Mouse (Mus musculus) heart, postnatal 0 days (tissue): ENCODE measurements around the gene Strip1. TPM values are rescaled to one million over a fixed set of nuclear protein-coding genes. Genes with fewer than 3 reads are reported as not detected.

Experiments
- ATAC-seq: fragments of 200-750 bp; cut with Nextera tagmentation; 2 replicates; pipeline ENCODE4 v1.8.0; 2017; ENCODE audit warnings: low read depth, moderate number of reproducible peaks, moderate library complexity; ENCODE audit not compliant: insufficient read depth
- DNase-seq: peaks from one replicate; pipeline ENCODE4 v3.0.0-alpha.2; 2016; ENCODE audit warnings: low spot score
- H3K27ac ChIP-seq: fragments of 300-500 bp; sonication (generic); 2 replicates; pipeline ENCODE4 v1.5.1; 2014; ENCODE audit warnings: low read depth, mild to moderate bottlenecking
- H3K27me3 ChIP-seq: fragments of 300-500 bp; sonication (generic); 2 replicates; pipeline ENCODE4 v1.6.1; 2014; ENCODE audit warnings: low read length, mixed read lengths; ENCODE audit not compliant: control insufficient read depth, insufficient read depth
- H3K36me3 ChIP-seq: fragments of 300-500 bp; sonication (generic); replicated peaks from 2 replicates; pipeline ENCODE4 v1.6.1; 2014; ENCODE audit warnings: low read length, mixed read lengths; ENCODE audit not compliant: control insufficient read depth, insufficient read depth
- H3K4me1 ChIP-seq: fragments of 300-500 bp; sonication (generic); 2 replicates; pipeline ENCODE4 v1.6.1; 2014; ENCODE audit warnings: antibody characterized with exemption; ENCODE audit not compliant: control insufficient read depth, insufficient read depth
- H3K4me2 ChIP-seq: fragments of 300-500 bp; sonication (generic); 2 replicates; pipeline ENCODE4 v1.6.1; 2014; ENCODE audit warnings: low read depth, mild to moderate bottlenecking, low read length, moderate library complexity
- H3K4me3 ChIP-seq: fragments of 300-500 bp; sonication (generic); 2 replicates; pipeline ENCODE4 v1.5.1; 2014; ENCODE audit warnings: low read depth, low read length
- H3K9ac ChIP-seq: fragments of 300-500 bp; sonication (generic); replicated peaks from 2 replicates; pipeline ENCODE4 v1.6.1; 2014; ENCODE audit warnings: low read depth, low read length, mixed read lengths
- H3K9me3 ChIP-seq: fragments of 300-500 bp; sonication (generic); replicated peaks from 2 replicates; pipeline ENCODE4 v1.6.1; 2016; ENCODE audit warnings: low read length; ENCODE audit not compliant: control insufficient read depth
- CTCF ChIP-seq: IDR thresholded peaks from 2 replicates; pipeline ENCODE4 v1.5.1; 2016; ENCODE audit warnings: antibody characterized with exemption, control low read depth, low read depth
- EP300 ChIP-seq: IDR thresholded peaks from 2 replicates; pipeline ENCODE4 v1.6.1; 2016; ENCODE audit warnings: antibody characterized with exemption, low read depth
- WGBS: fragments of 180-500 bp; shearing (Covaris S2); extraction: QIAGEN DNeasy Blood & Tissue Kit; methylation state at CpG from one replicate; pipeline ENCODE4 v1.1.7; 2014; 5-methylcytosine and 5-hydroxymethylcytosine counted together
- polyA plus RNA-seq: library from polyadenylated mRNA; unstranded; fragments of >200 nt; fragmentation: Nextera tagmentation; extraction: Ambion mirVana; gene quantifications from 2 replicates; pipeline ENCODE4 v1.2.1, GENCODE M21; 2015
- total RNA-seq: library from RNA; depleted of rRNA; stranded (reverse); fragments of >200 nt; gene quantifications from 2 replicates; pipeline ENCODE4 v1.2.3, GENCODE M21; 2014; ENCODE audit warnings: low replicate concordance

Gene Strip1
- total and polyA plus RNA-seq, 2 experiments from 2014 or later = 24.0 to 49.2 TPM

DNA sequence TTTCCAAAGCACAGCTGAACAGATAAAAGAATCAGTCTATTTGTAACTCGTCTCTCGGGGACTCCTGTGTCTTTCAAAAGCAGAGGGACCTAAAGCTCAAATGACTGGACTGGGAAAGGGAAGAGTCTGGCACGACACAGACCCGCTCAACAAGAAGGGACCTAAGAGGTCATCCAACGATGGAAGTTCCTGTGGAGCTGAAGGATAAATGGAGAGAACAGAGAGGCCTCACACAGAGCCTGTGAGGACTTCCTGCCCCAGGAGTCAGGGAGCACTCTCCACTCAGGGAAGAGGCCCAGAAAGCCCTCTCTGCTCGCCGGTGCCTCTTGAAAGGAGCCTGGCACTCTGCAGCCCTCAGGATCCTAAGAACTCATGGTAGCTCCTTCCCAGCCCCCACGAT lies 4.3 kb upstream of the Strip1 start:
- Histone ChIP-seq H3K4me3 (no peak overlapping the region), H3K4me2 (no peak overlapping the region), H3K27me3 (no peaks in the 10 kb centered on the region), H3K9me3 (no peaks in the 10 kb centered on the region), H3K9ac (no peak overlapping the region), H3K4me1 (0 out of 2 replicates have a peak, but pooled peaks cover under 1% of the 10 kb centered on the region), H3K36me3 (no peaks in the 10 kb centered on the region), H3K27ac (no peak overlapping the region)
- ATAC-seq (no peak), DNase-seq (no peak)
- WGBS = 36% methylated on average over 8 of the region's 8 CpGs
- TF ChIP-seq CTCF = no peak
- no peak for TF ChIP-seq EP300

DNA sequence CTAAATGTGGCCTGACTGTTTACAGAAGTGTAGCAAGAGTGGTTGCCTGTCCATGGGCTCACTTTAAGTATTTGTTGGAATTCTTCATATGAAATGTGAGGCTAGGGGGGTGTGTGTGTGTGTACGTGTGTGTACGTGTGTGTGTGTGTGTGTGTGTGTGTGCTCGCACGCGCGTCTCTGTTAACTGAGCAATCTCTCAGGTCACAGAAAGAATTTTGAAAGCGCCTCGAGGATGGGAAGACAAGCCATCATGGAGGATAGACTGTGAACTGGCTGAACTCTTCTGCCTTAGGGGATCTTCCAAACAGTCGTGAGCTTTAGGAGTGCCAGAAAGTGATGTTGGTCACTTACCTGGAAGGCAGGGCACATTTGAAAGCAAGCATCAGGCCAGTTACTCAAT lies 2.4 kb upstream of the Strip1 start:
- 0 out of 2 replicates have a peak, but pooled peaks cover 10% of the 10 kb centered on the region for H3K4me1 ChIP-seq
- H3K9me3 ChIP-seq = no peaks in the 10 kb centered on the region
- no peak for TF ChIP-seq EP300
- TF ChIP-seq CTCF = no peak
- H3K36me3 ChIP-seq = peaks cover under 1% of the 10 kb centered on the region; the same call in 1 of the 2 replicates
- no peak for ATAC-seq
- H3K9ac ChIP-seq = no peak overlapping the region
- no peak overlapping the region for H3K27ac ChIP-seq
- WGBS = 93% methylated on average over 9 of the region's 9 CpGs
- no peak overlapping the region for H3K4me2 ChIP-seq
- no peak for DNase-seq
- no peak overlapping the region for H3K4me3 ChIP-seq
- no peaks in the 10 kb centered on the region for H3K27me3 ChIP-seq

DNA sequence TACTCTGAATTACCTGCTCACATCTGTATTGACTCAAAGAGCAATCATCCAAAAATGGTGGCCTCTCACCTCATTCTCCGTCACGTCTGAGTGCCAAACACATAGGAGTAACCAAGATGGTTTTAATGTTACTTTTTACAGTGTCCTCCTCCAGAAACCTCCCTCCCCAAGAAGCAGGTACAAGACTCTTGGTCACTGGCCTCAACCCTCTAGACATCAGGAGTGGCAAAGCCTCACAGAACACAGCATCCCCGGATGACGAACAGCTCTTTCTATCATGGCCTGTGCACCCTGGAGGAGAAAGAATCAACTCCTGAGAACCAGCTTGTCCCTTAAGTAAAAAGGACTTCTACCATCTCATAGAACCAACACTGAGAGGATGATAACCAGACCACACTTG lies 1.3 kb upstream of the Strip1 start:
- Histone ChIP-seq H3K4me1 (0 out of 2 replicates have a peak, but pooled peaks cover 10% of the 10 kb centered on the region), H3K9me3 (no peaks in the 10 kb centered on the region), H3K36me3 (peaks cover 8% of the 10 kb centered on the region), H3K27me3 (no peaks in the 10 kb centered on the region), H3K27ac (no peak overlapping the region), H3K9ac (no peak overlapping the region), H3K4me2 (no peak overlapping the region), H3K4me3 (no peak overlapping the region)
- no peak for DNase-seq
- TF ChIP-seq CTCF = no peak
- no peak for TF ChIP-seq EP300
- no peak for ATAC-seq
- 94% methylated on average over 4 of the region's 4 CpGs for WGBS

DNA sequence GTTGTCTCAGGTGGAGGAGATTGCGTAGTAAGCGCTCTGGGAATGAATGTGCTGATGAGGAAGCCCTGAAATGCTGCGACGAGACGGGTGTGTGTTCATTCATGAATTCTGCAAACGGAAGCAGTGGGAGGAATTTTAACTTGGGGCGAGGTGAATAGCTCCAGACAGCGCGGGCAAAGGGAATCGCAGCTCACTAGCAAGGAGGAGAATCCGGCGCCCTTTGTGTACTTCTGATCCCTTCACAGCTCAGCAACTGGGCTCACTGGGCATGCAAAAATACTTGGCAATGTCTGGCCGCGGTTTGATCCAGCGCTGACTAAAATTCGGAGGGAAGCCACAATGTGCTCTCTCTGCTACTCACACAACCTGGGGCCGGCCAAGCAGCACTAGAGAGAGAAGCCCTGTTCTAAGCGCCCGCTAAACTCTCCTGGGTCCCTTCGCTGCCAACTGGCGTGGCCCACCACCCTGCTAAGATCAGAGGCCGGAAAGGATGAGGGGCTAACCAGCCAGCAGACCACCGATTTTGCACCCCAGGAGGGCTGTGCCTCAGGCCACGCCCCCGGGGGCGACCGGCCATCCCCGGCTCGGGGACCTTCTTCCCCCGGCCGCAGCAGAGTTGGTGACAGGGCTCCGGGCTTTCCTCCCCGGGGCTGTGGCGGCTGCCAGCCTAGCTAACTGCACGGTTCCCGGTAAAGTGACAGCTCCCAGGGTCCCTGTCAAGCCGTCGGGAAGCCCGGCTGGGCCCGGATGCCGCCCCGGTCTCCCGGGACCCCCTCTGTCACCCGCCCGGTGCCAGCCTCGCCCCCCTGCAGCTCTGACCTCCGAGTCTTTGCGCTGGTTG lies 592 bp downstream of the Strip1 start, which contains the start of gene Gm10961:
TSS of gene Gm10961 (plus strand) at position 641 of the 841 bp plus-strand sequence.
- H3K4me3 ChIP-seq = peak within 1 kb of the TSS; percentile 100
- no peaks in the 10 kb centered on the region for H3K9me3 ChIP-seq
- H3K36me3 ChIP-seq = peaks cover 27% of the 10 kb centered on the region
- DNase-seq (no peak), ATAC-seq (peak; percentile 69)
- H3K27ac ChIP-seq = peak within 1 kb of the TSS; percentile 97
- H3K4me2 ChIP-seq = peak within 1 kb of the TSS; percentile 92
- peak within 1 kb of the TSS; percentile 98 for H3K9ac ChIP-seq
- H3K27me3 ChIP-seq = no peaks in the 10 kb centered on the region
- no peak for TF ChIP-seq EP300
- TF ChIP-seq CTCF = no peak
- WGBS = 1% methylated on average over 48 of the region's 48 CpGs
- H3K4me1 ChIP-seq = 0 out of 2 replicates have a peak, but pooled peaks cover 10% of the 10 kb centered on the region

DNA sequence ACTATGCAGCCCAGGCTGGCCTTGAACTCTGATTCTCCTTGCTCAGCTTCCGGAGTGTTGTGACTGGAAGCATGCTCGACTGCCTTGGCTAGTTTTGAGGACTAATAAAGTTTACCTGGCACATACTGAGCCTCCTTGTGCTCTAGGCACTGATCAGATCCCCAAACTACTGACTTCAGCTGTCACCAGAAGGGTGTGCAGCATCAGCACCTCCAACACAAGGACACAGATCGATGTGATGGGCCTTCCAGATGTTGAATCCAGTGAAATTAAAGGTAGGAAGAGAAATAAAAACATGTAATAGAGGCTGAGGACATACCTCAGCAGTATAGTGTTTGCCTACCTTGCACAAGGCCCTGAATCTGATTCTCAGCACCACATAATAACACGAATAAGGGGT lies 2.1 kb downstream of the Strip1 start:
- DNase-seq = no peak
- no peaks in the 10 kb centered on the region for H3K27me3 ChIP-seq
- 90% methylated on average over 4 of the region's 4 CpGs for WGBS
- H3K27ac ChIP-seq = no peak overlapping the region
- H3K9me3 ChIP-seq = no peaks in the 10 kb centered on the region
- no peak for ATAC-seq
- H3K4me1 ChIP-seq = 0 out of 2 replicates have a peak, but pooled peaks cover 10% of the 10 kb centered on the region
- TF ChIP-seq EP300 = no peak
- no peak for TF ChIP-seq CTCF
- H3K4me3 ChIP-seq = no peak overlapping the region
- peaks cover 42% of the 10 kb centered on the region for H3K36me3 ChIP-seq
- H3K9ac ChIP-seq = no peak overlapping the region
- H3K4me2 ChIP-seq = no peak overlapping the region
